Mouse (Mus musculus): ENCODE results near the gene Slc22a1.

Slc22a1 gene

DNA sequence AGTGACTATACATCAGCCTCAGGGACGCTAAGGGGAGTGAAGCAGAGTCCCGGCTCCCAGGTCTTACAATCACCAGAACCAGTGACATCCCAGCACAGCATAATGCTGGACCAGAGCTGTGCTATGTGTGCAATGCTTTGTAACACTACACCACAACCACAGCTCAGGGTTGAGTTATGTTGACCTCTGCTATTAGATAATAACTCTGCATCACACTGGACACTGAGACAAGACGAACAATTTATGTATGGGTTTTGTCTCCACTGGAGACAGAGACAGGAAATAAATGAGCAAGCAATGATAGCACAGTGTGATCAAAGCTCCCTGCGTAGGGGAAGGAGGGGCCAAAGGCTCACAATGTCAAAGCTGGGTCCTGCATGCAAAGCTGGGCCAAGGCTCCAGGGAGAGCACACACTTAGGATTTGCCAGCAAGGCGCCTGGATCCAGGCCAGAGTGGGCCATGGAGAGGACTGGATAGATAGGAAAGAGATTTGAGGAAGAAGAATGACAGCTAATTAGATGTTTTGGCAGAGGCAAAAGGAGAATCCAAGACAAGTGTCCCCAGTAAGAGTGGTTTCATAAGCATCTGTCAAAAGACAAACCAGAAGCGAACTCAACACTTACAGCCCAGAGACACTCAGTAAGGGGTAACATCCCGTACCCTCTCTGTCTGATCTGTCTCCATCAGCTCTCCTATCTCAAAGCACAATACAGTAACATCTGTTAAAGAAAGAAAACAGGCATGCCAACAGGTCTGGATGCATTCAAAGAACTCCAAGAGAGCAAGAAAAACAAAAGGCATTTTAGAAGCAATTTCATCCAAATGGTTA lies 43.6 kb downstream of the Slc22a1 start:
- DNase-seq (ENCODE audit: low read depth, low spot score), result no peak

DNA sequence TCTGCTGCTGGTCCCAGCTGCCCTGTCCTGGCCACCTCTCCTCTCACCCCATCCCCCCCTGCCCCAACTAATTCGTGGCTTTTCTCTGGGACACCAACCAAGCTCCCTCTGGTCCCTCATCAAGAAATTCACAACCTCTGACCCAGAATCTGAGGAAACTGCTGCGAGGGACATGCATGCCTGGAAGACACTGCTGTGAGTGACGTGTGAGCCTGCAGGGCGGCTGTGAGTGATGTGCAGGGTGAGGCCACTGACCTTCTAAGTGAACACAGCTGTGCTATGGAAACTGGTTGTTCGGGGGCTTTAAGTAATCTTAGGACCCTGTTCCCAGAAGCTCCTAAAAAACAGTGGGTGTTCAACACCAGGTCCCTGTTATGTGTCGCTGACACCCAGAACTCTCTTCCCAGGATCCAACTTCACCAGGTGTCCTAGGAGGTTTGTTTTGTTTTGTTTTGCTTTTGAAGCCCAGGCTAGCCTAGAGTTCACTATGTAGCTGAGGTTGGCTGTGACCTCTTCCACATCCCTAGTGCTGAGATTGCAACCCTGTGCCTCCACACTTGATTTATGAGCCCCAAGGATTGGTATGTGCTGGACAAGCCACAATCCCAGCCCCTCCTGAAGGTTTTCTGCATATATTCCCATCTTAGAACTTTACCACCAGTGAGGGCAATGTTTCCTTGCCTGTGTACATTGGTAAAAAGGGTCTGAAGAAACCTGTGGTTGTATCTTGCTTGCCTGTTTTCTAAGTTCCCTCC lies 44.5 kb downstream of the Slc22a1 start:
- no peak for DNase-seq (ENCODE audit: low read depth, low spot score)

DNA sequence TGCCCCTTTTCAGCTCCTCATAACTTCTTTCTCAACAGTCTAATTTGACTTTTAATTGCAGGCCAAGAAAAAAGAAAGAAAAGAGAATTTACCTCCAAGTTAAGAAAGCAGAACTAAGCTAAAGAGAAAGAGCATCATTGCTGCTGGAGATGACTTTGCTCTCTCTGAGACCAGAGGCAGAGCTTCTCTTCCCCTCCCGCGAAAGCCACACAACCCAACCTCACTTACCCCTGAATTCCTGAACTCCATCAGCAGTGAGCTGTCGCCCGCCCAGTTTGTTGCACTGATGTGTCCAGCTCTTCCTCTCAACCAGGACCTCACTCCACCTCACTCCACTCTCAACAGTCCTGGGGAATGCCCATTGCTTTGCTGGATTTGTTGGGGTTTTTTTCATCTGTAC lies 47.6 kb downstream of the Slc22a1 start:
- no peak for DNase-seq (ENCODE audit: low read depth, low spot score)

DNA sequence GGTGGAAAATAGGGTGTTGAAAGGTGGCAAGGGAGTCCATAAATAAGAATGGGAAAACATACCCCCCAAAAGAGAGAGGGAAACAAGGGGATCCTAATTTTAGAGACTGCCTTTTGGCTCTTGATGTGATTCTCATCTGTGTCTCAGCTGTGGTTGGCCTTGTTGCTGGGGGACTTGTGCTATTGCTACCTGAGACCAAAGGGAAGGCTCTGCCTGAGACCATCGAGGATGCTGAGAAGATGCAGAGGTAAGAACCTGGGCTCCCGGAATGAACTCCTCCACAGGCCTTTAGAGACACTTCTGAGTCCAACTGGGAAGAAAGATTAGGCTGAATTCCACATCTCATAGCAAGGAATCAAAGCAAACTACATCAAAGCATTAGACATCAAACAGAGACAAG lies 56.0 kb downstream of the Slc22a1 start:
- no peak for DNase-seq (ENCODE audit: low read depth, low spot score)

DNA sequence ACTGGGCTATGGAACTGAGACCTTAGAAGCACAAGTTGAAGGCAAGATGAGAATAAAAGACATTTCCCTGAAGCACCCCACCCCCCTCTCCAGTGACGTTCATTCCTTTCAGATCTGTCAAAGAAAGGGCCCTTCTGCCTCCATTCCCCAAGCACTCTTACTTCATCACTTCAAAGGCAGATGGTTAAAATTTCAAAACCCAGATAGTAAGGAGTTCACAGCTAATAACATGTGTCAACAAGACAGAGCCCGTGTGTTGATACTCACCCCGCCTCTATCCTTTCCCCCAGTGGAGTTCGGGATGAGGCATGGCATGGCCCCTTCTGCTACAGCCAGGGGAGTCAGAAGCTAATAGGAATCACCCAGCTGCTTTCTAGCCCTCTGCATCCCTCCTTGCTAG lies 60.2 kb downstream of the Slc22a1 start:
- no peak for DNase-seq (ENCODE audit: low read depth, low spot score)

DNA sequence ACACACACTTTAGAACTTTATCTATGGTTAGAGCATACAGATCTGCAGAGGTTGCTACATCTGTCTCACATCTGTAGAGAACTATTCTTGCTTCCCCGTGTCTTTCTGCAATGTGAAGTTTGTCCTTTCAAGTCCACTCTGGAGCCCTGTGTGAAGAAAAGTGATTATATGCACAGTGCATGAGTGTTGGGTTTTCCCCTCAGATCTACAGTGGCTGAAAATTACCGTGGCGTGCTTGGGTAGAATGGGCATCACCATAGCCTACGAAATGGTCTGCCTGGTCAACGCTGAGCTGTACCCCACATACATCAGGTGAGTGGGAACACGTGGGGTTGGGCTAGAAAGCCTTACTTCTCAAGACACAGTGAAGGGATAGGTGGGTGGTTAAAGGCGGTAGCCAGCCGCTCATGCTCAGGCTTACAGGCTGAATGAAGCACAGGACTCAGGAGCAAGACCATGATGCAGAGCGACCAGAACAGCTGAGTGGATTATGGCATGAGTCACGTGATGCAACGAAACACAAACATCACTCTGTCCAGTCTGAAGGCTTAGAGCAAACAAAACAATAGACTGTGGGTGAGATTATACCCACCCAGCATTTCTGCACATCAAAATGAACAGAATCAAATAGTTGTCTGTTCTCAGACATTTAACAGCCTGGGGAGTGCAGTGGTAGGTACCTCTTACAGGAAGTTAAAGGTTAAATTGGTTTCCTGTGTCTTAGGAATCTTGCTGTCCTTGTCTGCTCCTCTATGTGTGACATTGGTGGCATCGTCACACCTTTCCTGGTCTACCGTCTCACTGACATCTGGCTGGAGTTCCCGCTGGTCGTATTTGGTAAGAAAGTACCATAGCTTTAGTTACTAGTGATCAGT lies 60.9 kb downstream of the Slc22a1 start:
- no peak for DNase-seq (ENCODE audit: low read depth, low spot score)

DNA sequence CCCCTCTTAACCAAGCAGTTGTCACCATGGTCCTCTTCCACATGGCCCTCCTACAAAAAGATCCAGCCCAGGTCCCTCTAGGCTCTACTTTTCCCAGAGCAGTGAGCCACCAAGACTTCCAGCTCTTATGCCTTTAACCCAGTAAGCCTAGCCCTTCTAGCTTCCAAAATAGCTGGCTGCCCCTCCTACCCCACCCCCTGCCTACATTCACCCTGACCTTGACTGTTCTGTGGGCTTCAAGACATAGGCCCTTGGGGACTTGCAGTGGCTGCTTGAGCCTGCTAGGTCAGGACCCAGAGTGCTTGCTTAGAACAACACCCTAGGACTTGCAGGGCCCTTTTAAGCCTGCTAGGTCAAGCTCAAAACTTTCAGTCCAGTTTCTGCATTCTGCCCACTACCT lies 68.4 kb downstream of the Slc22a1 start:
- DNase-seq (ENCODE audit: low read depth, low spot score), result no peak

DNA sequence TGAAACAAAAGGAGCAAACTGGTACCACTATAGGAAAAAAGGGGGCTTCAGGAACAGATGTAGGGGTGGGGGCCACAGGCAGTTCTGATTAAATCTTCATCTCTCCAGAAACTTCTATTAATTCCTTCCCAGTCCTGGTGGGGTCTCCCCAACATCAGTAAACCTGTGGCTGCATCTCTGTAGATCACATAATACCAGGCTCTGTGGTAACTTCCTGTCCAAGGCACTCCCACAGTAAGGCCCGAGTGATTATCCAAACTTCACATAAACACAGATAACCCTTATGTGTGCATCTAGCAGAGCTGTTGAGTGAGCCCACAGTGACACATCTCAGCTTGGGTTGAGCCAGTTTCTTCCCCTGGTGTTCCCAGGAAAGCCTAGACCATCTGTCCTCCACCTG lies 69.0 kb downstream of the Slc22a1 start:
- no peak for DNase-seq (ENCODE audit: low read depth, low spot score)

Data from WW6 (cell line).